Mouse (Mus musculus): ENCODE results near the gene Stau1. TPM values are rescaled to one million over a fixed set of nuclear protein-coding genes. Genes with fewer than 3 reads are reported as not detected.

The Stau1 gene
- polyA plus RNA-seq, 1 experiment = 38.5 TPM

DNA sequence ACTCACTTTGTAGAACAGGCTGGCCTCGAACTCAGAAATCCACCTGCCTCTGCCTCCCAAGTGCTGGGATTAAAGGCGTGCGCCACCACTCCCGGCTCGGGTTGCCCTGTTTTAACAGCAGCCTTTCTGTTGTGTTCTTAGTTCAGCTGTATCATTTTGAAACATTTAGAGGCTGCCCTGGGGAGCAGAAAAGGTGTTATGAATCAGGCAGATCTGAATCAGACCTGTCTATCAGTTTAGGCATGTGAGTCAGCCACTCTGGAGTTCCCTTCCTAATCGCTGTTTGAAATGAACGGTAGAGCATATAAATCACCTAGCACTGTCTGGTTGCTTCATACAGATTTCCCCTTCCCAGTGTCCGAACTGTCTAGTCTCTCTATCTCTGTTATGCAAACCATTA, 85.6 kb downstream of the Stau1 start:
- no peak for DNase-seq (ENCODE audit: low read depth)

DNA sequence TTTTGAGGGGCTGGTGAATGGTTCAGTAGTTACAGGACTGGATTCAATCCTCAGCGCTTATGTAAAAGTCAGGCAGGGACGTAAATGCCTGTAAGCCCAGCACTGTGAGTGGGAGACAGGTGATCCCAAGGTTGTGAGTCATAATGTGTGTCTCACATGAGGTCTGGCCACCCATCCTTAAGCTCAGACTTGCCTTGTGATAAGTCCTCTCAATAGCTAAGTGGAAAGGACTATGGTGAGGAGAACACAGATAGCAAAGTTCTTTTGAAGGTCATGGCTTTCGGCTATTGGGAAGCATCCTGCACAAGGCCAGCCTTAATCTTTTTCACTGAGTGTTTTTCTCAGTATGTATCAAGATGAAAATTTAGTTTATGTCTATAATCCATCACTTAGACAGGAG, 86.4 kb downstream of the Stau1 start:
- no peak for DNase-seq (ENCODE audit: low read depth)

DNA sequence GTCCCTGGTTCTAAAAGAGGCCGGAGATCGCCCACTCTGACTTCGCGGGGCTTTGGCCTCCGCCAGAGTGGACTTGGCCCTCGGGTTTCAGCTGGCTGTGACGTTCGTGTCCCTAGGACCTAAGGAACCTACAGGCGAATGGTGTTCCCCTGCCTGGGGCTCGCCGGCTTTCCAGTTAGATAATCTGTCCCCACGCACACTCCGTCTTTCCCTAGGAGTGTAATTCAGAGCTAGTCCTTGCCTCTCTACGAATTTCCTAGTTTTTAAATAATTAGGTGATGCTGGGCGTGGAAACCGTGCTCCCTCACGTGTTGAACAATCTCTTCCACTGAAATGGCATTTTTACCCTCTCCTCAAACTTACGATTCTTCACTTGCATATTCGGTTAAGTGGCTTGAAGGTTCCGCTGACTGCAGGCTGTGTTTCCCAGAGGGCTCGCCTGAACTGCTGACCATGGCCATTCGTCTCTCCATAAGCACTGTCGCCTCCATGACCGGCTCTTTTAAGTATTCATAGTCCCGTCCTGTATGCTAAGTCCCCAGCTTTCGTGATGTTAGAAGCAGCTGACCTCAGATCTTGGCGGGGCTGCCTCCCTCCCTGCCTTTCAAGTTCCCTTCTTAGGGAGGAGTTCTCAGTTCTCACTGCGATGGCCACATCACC, 89.4 kb downstream of the Stau1 start:
- DNase-seq (ENCODE audit: low read depth) = no peak

DNA sequence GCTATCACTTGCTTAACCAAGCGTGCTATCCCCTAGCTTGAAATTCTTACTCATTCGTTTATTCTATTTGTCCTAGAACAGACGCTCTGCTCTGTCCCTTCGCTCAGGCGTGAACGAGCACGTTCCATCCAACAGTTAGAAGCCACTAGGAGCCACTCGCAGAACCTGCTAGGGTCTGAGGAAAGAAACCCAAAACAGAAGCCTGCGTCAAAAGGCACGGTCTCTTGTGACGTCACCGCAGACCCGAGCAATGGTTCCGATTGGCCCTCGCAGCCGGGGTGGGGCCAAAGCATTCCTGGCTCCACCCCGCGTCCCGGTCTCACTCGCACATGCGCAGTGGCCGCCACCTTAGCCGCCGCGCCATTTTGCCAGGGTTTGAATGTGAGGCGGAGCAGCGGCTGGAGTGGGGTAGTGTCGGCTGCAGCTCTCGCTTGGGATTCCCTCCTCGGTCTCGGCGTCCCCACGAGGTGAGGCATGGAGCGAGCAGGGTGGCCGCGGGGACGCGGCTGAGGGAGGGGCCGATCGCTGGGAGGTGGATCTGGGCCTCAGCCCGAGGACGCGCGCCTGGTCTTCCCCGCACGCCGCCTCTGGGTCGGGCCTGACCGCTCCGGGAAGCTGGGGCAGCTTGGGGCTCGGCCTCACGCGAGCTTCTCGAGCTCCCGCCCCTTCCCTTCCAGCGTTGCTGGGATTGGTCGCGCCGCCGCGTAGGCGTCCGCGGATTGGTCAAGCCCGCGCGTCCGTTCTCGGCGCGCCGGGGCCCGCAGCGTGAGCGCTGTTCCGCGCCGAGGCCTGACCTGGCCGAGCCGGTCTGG, 90.2 kb downstream of the Stau1 start, which contains the start of gene Cse1l:
Gene Cse1l, plus strand, starts transcription at position 330 of the 812 bp plus-strand sequence.
- peak; percentile 63 for DNase-seq (ENCODE audit: low read depth)

DNA sequence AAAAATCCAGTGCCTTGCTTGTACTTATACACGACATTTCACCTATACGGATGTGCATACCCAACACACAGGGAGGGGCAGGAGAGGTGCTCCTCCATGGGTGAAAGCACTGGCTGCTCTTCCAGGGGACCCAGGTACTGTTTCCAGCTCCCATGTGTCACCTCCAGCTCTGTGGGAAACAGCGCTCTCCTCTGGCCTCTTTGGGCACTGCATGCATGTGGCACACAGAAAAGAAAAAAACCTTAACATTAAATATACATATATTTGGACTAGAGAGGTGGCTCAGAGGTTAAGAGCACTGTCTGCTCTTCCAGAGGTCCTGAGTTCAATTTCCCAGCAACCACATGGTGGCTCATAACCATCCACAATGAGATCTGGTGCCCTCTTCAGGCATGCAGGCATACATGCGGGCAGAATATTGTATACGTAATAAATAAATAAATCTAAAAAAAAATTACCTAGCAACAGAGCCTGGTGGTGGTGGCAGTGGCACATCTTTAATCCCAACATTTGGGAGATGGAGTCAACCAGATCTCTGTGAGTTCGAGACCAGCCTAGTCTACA, 92.3 kb downstream of the Stau1 start:
- DNase-seq (ENCODE audit: low read depth) = no peak

DNA sequence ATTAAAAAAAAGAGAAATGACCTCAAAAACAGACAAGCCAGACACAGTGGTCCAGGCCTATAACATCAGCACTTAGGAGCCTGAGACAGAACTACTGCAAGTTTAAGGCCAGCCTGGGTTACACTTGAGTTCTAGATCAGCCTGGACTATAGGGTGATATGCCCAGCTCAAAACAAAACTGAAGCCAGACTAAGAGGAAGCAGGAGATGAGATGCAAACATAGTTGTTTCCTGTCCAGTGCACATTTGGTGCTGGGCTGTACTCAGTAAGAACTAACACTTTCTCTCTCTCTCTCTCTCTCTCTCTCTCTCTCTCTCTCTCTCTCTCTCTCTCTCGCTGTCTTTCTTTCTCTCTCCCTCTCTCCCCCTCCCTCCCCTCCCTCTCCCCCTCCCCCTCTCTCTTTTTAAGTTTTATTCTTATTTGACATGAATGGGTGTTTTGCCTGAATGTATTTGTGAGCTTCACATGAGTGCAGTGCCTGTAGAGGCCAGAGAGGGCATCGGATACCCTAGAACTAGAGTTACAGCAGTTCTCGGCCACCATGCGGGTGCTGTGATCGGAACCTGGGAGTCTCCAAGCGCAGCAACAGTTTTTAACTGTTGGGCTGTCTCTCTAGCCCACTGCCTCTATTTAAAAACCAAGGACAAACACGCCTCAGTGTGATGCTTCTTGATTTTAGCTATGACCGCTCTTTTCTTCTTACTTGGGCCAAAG, 95.2 kb downstream of the Stau1 start:
- no peak for DNase-seq (ENCODE audit: low read depth)

DNA sequence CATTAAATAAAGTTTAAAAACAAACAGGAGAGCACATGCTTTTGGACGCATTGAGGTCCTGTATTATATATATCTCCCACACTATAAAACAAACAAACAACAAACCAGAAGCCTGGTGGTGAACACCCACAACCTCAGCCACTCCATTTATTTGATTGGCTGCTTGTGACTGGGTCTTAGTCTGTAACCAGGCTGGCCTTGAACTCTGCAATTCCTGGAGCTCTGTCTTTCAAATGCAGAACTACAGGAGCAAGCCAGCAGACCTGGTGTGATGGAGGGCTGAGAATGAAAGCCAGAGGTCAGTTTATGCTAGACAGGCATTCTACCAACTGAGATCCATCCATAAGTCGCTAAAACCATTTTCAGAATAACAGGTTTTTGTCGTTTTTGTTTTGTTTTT, 96.4 kb downstream of the Stau1 start:
- DNase-seq (ENCODE audit: low read depth) = no peak

DNA sequence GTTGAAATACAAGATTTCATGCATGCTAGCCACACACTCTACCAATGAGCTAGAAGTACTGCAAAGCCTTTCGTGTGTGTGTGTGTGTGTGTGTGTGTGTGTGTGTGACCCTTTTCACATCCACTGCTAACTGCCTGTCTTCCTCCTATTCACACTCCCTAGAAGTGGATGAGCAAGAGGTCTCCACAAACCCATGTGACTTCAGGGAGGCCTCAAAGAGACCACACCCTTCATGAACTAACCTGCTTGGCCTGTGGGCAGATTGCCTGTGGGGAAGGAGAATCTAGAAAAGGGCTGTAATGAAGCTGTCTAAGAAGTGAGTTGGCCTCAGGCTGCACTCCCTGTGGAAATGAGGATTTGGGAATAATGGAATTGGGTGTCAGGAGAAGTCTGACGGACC, 96.9 kb downstream of the Stau1 start:
- no peak for DNase-seq (ENCODE audit: low read depth)

Other genes starting within 250 kb of the Stau1 start
- gene Trp53rkb, start 203.8 kb downstream of the Stau1 start, polyA plus RNA-seq (2012; rRNA removed) = 2.7 and 2.8 TPM in 2 replicates
- 17.8 TPM in 2 replicates for gene Arfgef2, start 190.7 kb downstream of the Stau1 start, polyA plus RNA-seq (2012; rRNA removed)
- 18.0 and 21.2 TPM in 2 replicates for gene Cse1l, start 90.3 kb downstream of the Stau1 start, polyA plus RNA-seq (2012; rRNA removed)
- 23.5 and 26.0 TPM in 2 replicates for gene Ddx27, start 18.9 kb upstream of the Stau1 start, polyA plus RNA-seq (2012; rRNA removed)
- 58.5 and 59.8 TPM in 2 replicates for gene Znfx1, start 66.7 kb upstream of the Stau1 start, polyA plus RNA-seq (2012; rRNA removed)
- gene Kcnb1, start 193.9 kb upstream of the Stau1 start, polyA plus RNA-seq (2012; rRNA removed) = 11.2 and 13.8 TPM in 2 replicates
- 42.3 and 45.1 TPM in 2 replicates for gene Ptgis, start 244.3 kb upstream of the Stau1 start, polyA plus RNA-seq (2012; rRNA removed)